Mouse (Mus musculus) forebrain, embryonic 16.5 days (tissue): ENCODE data around the gene Npl. TPM values are rescaled to one million over a fixed set of nuclear protein-coding genes. Genes with fewer than 3 reads are reported as not detected.
"Not testable (repeated sequence)": the region's sequence is repeated elsewhere in the genome, so short reads cannot be mapped to it uniquely, and the experiment has no call there.

Experiments used
- ATAC-seq: fragments of 200-750 bp; cut with Nextera tagmentation; 2 replicates; pipeline ENCODE4 v1.8.0; 2017; ENCODE audit warnings: mild to moderate bottlenecking, moderate library complexity
- H3K27ac ChIP-seq: fragments of 300-500 bp; sonication (generic); 2 replicates; pipeline ENCODE4 v1.5.1; 2014; ENCODE audit warnings: low read length, control low read depth
- H3K27me3 ChIP-seq: fragments of 300-500 bp; sonication (generic); replicated peaks from 2 replicates; pipeline ENCODE4 v1.6.1; 2014; ENCODE audit warnings: low read length; ENCODE audit not compliant: control insufficient read depth, insufficient read depth
- H3K36me3 ChIP-seq: fragments of 300-500 bp; sonication (generic); 2 replicates; pipeline ENCODE4 v1.6.1; 2014; ENCODE audit not compliant: control insufficient read depth, insufficient read depth
- H3K4me1 ChIP-seq: fragments of 300-500 bp; sonication (generic); replicated peaks from 2 replicates; pipeline ENCODE4 v1.6.1; 2014; ENCODE audit warnings: low read length; ENCODE audit not compliant: control insufficient read depth, insufficient read depth
- H3K4me2 ChIP-seq: fragments of 300-500 bp; sonication (generic); 2 replicates; pipeline ENCODE4 v1.6.1; 2014; ENCODE audit warnings: mild to moderate bottlenecking, low read length, control low read depth
- H3K4me3 ChIP-seq: fragments of 300-500 bp; sonication (generic); replicated peaks from 2 replicates; pipeline ENCODE4 v1.5.1; 2014; ENCODE audit warnings: mild to moderate bottlenecking, low read length, control low read depth
- H3K9ac ChIP-seq: fragments of 300-500 bp; sonication (generic); replicated peaks from 2 replicates; pipeline ENCODE4 v1.6.1; 2014; ENCODE audit warnings: low read depth, low read length, control low read depth
- H3K9me3 ChIP-seq: fragments of 300-500 bp; sonication (generic); 2 replicates; pipeline ENCODE4 v1.6.1; 2016; ENCODE audit warnings: low read length; ENCODE audit not compliant: control insufficient read depth
- WGBS: fragments of 180-500 bp; shearing (Covaris S2); extraction: QIAGEN DNeasy Blood & Tissue Kit; methylation state at CpG from one replicate; pipeline ENCODE4 v1.1.7; 2014; 5-methylcytosine and 5-hydroxymethylcytosine counted together
- polyA plus RNA-seq: library from polyadenylated mRNA; unstranded; fragments of >200 nt; fragmentation: Nextera tagmentation; extraction: Ambion mirVana; gene quantifications from 2 replicates; pipeline ENCODE4 v1.2.1, GENCODE M21; 2015

Npl gene
- polyA plus RNA-seq, 1 experiment from 2014 or later, result 6.6 TPM

DNA sequence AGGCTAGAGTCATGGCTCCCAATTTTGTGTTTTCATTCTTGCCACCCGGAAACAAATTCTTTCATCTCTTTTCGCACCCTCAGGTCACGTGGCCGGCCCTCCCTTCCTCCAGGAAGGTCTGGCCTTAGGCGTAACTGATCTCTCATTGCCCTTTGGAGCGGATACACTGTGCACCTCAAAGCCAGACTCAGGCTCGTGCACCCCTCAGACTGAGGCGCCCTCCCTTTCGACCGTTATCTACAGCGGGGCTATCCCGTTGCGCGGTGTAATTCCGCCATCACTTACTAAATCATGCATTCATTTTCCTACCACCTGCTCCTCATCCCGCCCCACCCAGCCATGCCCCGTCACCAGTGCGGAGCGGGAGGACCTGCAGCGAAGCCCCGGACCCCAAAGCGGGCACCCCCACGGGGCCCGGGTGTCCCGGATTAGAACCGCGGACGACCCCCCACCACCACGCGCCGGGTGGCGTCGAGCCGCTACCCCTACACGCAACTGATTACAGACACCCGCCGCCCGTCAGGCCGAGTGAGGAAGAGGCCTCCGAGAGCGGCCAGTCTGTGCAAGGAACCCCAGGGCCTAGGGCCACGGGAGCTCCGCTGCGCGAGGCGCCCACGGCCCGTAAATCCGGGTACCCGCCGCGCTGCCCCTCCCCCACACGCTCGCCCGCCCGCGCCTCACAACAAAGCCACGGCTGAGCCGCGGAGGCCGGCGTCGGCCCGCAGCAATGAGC, 62.9 kb downstream of the Npl start:
- Histone ChIP-seq H3K4me2 (peak overlapping the region; percentile 96), H3K9me3 (no peaks in the 10 kb centered on the region), H3K27ac (peak overlapping the region; percentile 96), H3K36me3 (no peaks in the 10 kb centered on the region), H3K27me3 (no peaks in the 10 kb centered on the region), H3K9ac (peak overlapping the region; percentile 99), H3K4me1 (peaks cover 23% of the 10 kb centered on the region), H3K4me3 (peak overlapping the region; percentile 99)
- under 1% methylated on average over 57 of the region's 64 CpGs for WGBS
- ATAC-seq, result peak; percentile 83

DNA sequence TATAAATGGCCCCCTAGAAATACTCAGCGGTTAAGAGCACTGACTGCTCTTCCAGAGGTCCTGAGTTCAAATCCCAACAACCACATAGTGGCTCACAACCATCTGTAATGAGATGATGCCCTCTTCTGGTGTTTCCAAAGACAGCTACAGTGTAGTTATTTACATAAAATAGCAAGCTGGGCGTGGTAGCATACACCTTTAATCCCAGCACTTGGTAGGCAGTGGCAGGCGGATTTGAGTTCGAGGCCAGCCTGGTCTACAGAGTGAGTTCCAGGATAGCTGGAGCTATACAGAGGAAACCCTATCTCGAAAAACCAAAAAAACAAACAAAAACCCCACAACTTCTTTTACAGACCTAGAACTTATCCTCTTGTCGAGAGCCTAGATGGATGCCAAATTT, 63.7 kb downstream of the Npl start:
- H3K4me1 ChIP-seq, result peaks cover 23% of the 10 kb centered on the region
- H3K27ac ChIP-seq, H3K9me3 ChIP-seq, H3K27me3 ChIP-seq, ATAC-seq, H3K36me3 ChIP-seq: not testable (repeated sequence)
- WGBS, result 11% methylated on average over 6 of the region's 6 CpGs
- peak overlapping the region; percentile 99 for H3K9ac ChIP-seq
- peak overlapping the region; percentile 99 for H3K4me3 ChIP-seq
- H3K4me2 ChIP-seq, result peak overlapping the region; percentile 96

DNA sequence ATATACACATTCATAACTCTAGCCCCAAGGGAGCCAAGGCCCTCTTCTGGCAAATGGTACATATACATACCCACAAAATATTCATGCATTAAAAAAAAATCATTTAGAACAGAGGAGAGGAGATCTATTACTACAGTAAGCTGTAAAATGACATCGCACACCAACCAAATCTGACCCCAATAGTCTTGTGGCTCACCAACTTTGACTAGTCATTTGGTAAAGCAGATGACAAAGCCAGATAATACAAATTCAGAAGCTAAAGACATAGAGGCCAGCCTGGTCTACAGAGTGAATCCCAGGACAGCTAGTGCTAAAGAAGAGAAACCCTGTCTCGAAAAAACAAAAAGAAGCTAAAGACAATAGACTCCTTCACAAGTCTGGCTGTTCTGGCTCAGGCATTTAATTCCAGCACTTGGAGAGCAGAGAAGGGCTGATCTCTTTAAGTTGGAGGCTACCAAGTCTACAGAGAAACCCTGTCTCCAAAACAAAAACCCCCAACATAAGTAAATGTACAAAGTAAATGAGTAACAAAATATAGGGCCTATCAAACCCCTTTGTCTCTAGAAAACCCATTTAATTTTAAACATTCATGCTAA, 64.5 kb downstream of the Npl start:
- Histone ChIP-seq H3K27me3 (no peaks in the 10 kb centered on the region), H3K4me1 (peaks cover 23% of the 10 kb centered on the region), H3K9me3 (no peaks in the 10 kb centered on the region), H3K36me3 (peaks cover 6% of the 10 kb centered on the region), H3K4me2 (peak overlapping the region; percentile 96), H3K9ac (no peak overlapping the region), H3K27ac (no peak overlapping the region), H3K4me3 (peak overlapping the region; percentile 29)
- WGBS, result 37% methylated on average over 2 of the region's 2 CpGs
- ATAC-seq, result no peak

DNA sequence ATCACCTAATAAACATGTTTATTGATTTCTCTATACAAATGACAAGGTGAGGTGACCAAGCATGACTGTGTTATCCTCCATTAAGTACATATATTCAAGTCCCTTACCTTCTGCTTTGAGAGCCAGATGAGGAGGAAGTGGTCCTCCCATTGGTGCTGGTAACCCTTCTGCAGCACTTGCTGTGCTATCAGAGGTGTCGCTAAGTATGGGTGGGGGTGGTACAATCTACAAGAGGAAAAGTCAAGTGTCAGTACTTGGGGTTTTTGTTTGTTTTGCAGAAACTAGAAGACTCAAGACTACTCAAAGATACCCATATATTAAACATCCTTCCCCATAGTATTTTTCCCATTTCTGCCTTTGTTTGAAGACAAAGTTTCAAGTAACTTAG, 68.8 kb downstream of the Npl start:
- 81% methylated on average over 1 of the region's 1 CpGs for WGBS
- no peaks in the 10 kb centered on the region for H3K9me3 ChIP-seq
- no peak overlapping the region for H3K27ac ChIP-seq
- H3K4me1 ChIP-seq, result peaks cover 19% of the 10 kb centered on the region
- peaks cover 31% of the 10 kb centered on the region for H3K36me3 ChIP-seq
- no peak overlapping the region for H3K4me2 ChIP-seq
- H3K27me3 ChIP-seq, result no peaks in the 10 kb centered on the region
- H3K4me3 ChIP-seq, result no peak overlapping the region
- ATAC-seq, result no peak
- no peak overlapping the region for H3K9ac ChIP-seq

DNA sequence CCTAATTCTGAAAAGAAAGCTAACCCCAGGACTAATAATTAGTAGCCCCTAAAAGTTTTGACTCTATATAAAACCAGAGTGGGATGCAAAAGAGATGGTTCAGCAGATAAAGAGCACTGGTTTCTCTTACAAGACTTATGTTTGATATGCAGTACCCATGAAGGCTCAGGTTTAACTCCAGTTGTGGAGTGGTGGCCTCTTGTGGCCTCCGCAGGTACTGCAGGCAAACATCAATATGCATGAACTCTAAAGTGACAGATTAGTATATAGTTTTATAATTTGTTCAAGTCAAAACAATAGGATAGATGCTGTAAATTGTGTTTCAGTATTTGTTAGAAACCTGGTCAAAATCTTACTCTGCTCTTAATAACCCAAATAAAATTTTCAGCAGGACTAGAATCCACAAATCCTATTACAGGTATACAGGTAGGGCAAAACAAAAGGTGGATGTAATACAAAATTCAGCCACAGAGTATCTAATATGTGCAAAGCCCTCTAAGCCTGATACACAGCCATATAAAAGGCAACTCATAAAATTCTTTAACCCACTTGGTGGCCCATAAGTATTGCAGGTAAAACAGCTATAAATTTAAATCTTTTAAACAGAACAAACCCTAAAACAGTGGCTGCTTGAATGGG, 69.3 kb downstream of the Npl start:
- Histone ChIP-seq H3K4me2 (no peak overlapping the region), H3K4me1 (peaks cover 17% of the 10 kb centered on the region), H3K4me3 (no peak overlapping the region), H3K9me3 (no peaks in the 10 kb centered on the region), H3K27ac (no peak overlapping the region), H3K9ac (no peak overlapping the region), H3K27me3 (no peaks in the 10 kb centered on the region), H3K36me3 (peaks cover 33% of the 10 kb centered on the region)
- 54% methylated on average over 1 of the region's 1 CpGs for WGBS
- peak; percentile 43; the same call in 1 of the 2 replicates for ATAC-seq

DNA sequence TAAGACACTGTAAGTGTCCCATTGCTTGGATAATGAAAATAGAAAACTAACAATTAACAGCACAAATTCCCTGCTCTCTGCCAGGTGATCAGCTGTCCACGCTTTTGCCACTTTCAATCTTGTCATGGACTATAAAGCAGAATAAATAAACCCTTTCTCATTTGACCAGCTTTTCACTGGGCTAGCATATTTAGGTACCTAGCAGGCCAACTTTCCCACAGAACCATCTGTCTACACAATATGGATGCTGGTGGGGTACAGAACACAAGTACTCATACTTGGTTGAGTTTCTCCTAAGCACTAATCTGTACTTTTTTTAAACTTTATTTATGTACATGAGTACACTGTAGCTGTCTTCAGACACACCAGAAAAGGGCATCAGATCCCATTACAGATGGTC, 70.5 kb downstream of the Npl start:
- Histone ChIP-seq H3K36me3 (peaks cover 39% of the 10 kb centered on the region), H3K4me3 (no peak overlapping the region), H3K9me3 (no peaks in the 10 kb centered on the region), H3K27ac (no peak overlapping the region), H3K4me2 (no peak overlapping the region), H3K27me3 (no peaks in the 10 kb centered on the region), H3K9ac (no peak overlapping the region), H3K4me1 (peaks cover 5% of the 10 kb centered on the region)
- WGBS, result 85% methylated on average over 1 of the region's 1 CpGs
- ATAC-seq, result no peak

DNA sequence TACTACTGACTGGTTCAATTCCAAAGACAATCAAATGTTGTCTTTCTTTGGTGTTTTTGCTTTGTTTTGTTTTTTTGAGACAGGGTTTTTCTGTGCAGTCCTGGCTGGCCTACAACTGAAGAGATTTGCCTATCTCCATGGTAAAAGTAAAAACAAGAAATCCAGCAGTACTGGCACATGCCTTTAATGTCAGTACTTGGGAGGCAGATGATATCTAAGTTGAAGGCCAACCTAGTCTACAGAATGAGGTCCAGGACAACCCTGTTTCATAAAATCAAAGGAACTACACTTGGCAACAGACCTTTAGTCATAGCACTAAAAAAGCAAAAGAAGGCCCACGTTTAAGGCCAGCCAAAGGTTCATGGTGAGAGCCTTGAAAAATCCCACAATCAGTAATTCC, 88.0 kb downstream of the Npl start:
- peaks cover 57% of the 10 kb centered on the region for H3K36me3 ChIP-seq
- no peak for ATAC-seq
- no peak overlapping the region for H3K27ac ChIP-seq
- H3K27me3 ChIP-seq, result no peaks in the 10 kb centered on the region
- WGBS, result 88% methylated on average over 1 of the region's 1 CpGs
- no peaks in the 10 kb centered on the region for H3K4me1 ChIP-seq
- no peaks in the 10 kb centered on the region for H3K9me3 ChIP-seq
- no peak overlapping the region for H3K4me3 ChIP-seq
- no peak overlapping the region for H3K9ac ChIP-seq
- H3K4me2 ChIP-seq, result no peak overlapping the region

DNA sequence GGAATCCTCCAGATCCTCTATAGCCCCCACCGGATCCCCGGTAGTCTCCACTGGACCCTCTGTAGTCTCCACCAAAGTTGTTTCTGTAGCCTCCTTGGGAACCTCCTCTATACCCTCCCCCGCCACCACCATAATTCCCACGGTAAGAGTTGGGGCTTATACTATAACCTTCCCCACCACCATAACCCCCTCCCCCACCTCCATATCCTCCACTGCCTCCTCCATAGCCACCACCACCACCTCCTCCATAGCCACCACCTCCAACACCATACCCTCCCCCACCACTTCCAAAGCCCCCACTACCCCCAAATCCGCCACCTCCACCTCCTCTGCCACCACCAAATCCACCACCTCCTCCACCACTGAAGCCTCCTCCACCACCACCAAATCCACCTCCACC, 93.7 kb downstream of the Npl start:
- WGBS, result 86% methylated on average over 5 of the region's 5 CpGs
- H3K9me3 ChIP-seq, result no peaks in the 10 kb centered on the region
- H3K4me3 ChIP-seq, result no peak overlapping the region
- no peak overlapping the region for H3K9ac ChIP-seq
- no peaks in the 10 kb centered on the region for H3K4me1 ChIP-seq
- peak; percentile 48; the same call in 1 of the 2 replicates for ATAC-seq
- no peak overlapping the region for H3K27ac ChIP-seq
- no peak overlapping the region for H3K4me2 ChIP-seq
- no peaks in the 10 kb centered on the region for H3K27me3 ChIP-seq
- peaks cover 46% of the 10 kb centered on the region for H3K36me3 ChIP-seq

DNA sequence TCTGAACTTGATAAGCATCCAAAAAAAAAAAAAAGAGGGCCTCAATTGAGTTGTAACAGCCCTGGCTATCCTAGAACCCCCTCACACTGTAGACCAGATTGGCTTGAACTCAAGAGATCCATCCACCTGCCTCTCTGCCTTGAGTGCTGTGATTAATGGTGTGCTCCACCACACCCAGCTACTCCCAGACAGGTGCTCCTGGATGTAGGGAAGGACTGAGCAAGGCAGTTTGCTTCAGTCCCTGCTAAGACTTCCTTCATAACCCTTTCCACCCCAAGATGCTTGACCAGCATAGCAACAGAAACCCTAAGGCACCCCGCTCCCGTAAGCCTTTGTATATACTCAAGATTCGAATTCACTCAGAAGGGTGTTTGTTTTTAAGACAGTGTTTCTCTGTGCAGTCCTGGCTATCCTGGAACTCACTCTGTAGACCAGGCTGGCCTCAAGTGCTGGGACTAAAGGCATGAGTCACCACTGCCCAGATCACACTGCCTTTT, 96.7 kb downstream of the Npl start:
- no peak overlapping the region for H3K4me3 ChIP-seq
- H3K27me3 ChIP-seq, result no peaks in the 10 kb centered on the region
- H3K9me3 ChIP-seq, result no peaks in the 10 kb centered on the region
- ATAC-seq, result no peak
- H3K9ac ChIP-seq, result no peak overlapping the region
- H3K4me2 ChIP-seq, result no peak overlapping the region
- WGBS, result 83% methylated on average over 3 of the region's 3 CpGs
- H3K36me3 ChIP-seq, result peaks cover 27% of the 10 kb centered on the region
- H3K4me1 ChIP-seq, result no peaks in the 10 kb centered on the region
- no peak overlapping the region for H3K27ac ChIP-seq
